Mouse (Mus musculus): ENCODE results near the gene Tiam1.

The Tiam1 gene

GRCm38 (mm10) chr16:89765919-89766318, 377.6 kb downstream of the Tiam1 start:
- DNase-seq, result no peak

GRCm38 (mm10) chr16:89765470-89765869, 378.1 kb downstream of the Tiam1 start:
- peak in 1 of 2 experiments; percentile 25 for DNase-seq

- no peak for DNase-seq
Observed at GRCm38 (mm10) chr16:89763812-89764211, 379.8 kb downstream of the Tiam1 start.

- DNase-seq, result no peak
Observed at GRCm38 (mm10) chr16:89762523-89762922, 381.0 kb downstream of the Tiam1 start.

GRCm38 (mm10) chr16:89762096-89762495, 381.5 kb downstream of the Tiam1 start:
- peak in 1 of 2 experiments; percentile 5 for DNase-seq

- DNase-seq, result no peak
Observed at GRCm38 (mm10) chr16:89757384-89757783, 386.2 kb downstream of the Tiam1 start.

GRCm38 (mm10) chr16:89754709-89755108, 388.9 kb downstream of the Tiam1 start:
- no peak for DNase-seq

- DNase-seq, result no peak
Observed at GRCm38 (mm10) chr16:89747864-89748263, 395.7 kb downstream of the Tiam1 start.

GRCm38 (mm10) chr16:89739559-89739958, 404.0 kb downstream of the Tiam1 start:
- no peak for DNase-seq

GRCm38 (mm10) chr16:89738963-89739362, 404.6 kb downstream of the Tiam1 start:
- DNase-seq, result no peak

Data from kidney, postnatal 25 days (tissue).